Mouse (Mus musculus): ENCODE data around the gene Amer3. TPM values are rescaled to one million over a fixed set of nuclear protein-coding genes. Genes with fewer than 3 reads are reported as not detected.

Gene Amer3
- polyA plus RNA-seq, 1 experiment: not detected

GRCm38 (mm10) chr1:34553690-34554089 lies 25.8 kb upstream of the Amer3 start:
- TF ChIP-seq CEBPB (IDR thresholded peaks at IDR 0.05; ENCODE audit: low read depth) (no peak), FOSL1 (IDR thresholded peaks at IDR 0.05; ENCODE audit: insufficient read depth, low read length, poor library complexity, severe bottlenecking) (no peak), USF1 (IDR thresholded peaks at IDR 0.05; ENCODE audit: low read depth) (no peak), MYOG (IDR thresholded peaks at IDR 0.05; ENCODE audit: control insufficient read depth, extremely low read depth, insufficient read length) (no peak), MAX (IDR thresholded peaks at IDR 0.05) (no peak), CTCF (IDR thresholded peaks at IDR 0.05; ENCODE audit: control insufficient read depth, insufficient read depth, insufficient read length) (no peak), MYOD1 (IDR thresholded peaks at IDR 0.05; ENCODE audit: control insufficient read depth, insufficient read length, low read depth) (no peak)
- Histone ChIP-seq H3K27me3 (ENCODE audit: control insufficient read depth, insufficient read depth, insufficient read length) (no peaks in the 10 kb centered on the region), H3ac (ENCODE audit: control insufficient read depth, insufficient read length, low read depth) (no peak overlapping the region), H3K4me3 (ENCODE audit: insufficient read depth, poor library complexity, severe bottlenecking) (no peak overlapping the region), H3K79me2 (ENCODE audit: control insufficient read depth, insufficient read depth) (no peaks in the 10 kb centered on the region), H3K79me3 (ENCODE audit: low read depth) (no peaks in the 10 kb centered on the region), H3K36me3 (ENCODE audit: control insufficient read depth, insufficient read depth) (no peaks in the 10 kb centered on the region)

- H3K27me3 ChIP-seq (ENCODE audit: control insufficient read depth, insufficient read depth, insufficient read length): no peaks in the 10 kb centered on the region
- TF ChIP-seq FOSL1 (IDR thresholded peaks at IDR 0.05; ENCODE audit: insufficient read depth, low read length, poor library complexity, severe bottlenecking) (no peak), MAX (IDR thresholded peaks at IDR 0.05) (no peak), CTCF (IDR thresholded peaks at IDR 0.05; ENCODE audit: control insufficient read depth, insufficient read depth, insufficient read length) (no peak), MYOG (IDR thresholded peaks at IDR 0.05; ENCODE audit: control insufficient read depth, extremely low read depth, insufficient read length) (no peak), CEBPB (IDR thresholded peaks at IDR 0.05; ENCODE audit: low read depth) (no peak)
- H3ac ChIP-seq (ENCODE audit: control insufficient read depth, insufficient read length, low read depth): no peak overlapping the region
- no peaks in the 10 kb centered on the region for H3K36me3 ChIP-seq (ENCODE audit: control insufficient read depth, insufficient read depth)
- H3K79me3 ChIP-seq (ENCODE audit: low read depth): no peaks in the 10 kb centered on the region
- H3K4me3 ChIP-seq (ENCODE audit: insufficient read depth, poor library complexity, severe bottlenecking): no peak overlapping the region
- H3K79me2 ChIP-seq (ENCODE audit: control insufficient read depth, insufficient read depth): no peaks in the 10 kb centered on the region
These were observed 25.2 kb upstream of the Amer3 start for GRCm38 (mm10) chr1:34554275-34554674.

- no peak for TF ChIP-seq MAX (IDR thresholded peaks at IDR 0.05)
- TF ChIP-seq FOSL1 (IDR thresholded peaks at IDR 0.05; ENCODE audit: insufficient read depth, low read length, poor library complexity, severe bottlenecking): no peak
- no peak for TF ChIP-seq USF1 (IDR thresholded peaks at IDR 0.05; ENCODE audit: low read depth)
- TF ChIP-seq MYOG (IDR thresholded peaks at IDR 0.05; ENCODE audit: control insufficient read depth, extremely low read depth, insufficient read length): no peak
- no peak for TF ChIP-seq MYOD1 (IDR thresholded peaks at IDR 0.05; ENCODE audit: control insufficient read depth, insufficient read length, low read depth)
- TF ChIP-seq CEBPB (IDR thresholded peaks at IDR 0.05; ENCODE audit: low read depth): no peak
- TF ChIP-seq CTCF (IDR thresholded peaks at IDR 0.05; ENCODE audit: control insufficient read depth, insufficient read depth, insufficient read length): no peak
- no peak within 1 kb of the TSS for H3K4me3 ChIP-seq (ENCODE audit: insufficient read depth, poor library complexity, severe bottlenecking)
These were observed 18.6 kb upstream of the Amer3 start, which contains the start of gene Prss40 for GRCm38 (mm10) chr1:34560843-34561242. Prss40 (minus strand) TSS chr1:34560943.

GRCm38 (mm10) chr1:34564383-34565045 lies 14.9 kb upstream of the Amer3 start:
- Histone ChIP-seq H3K79me3 (ENCODE audit: low read depth) (no peaks in the 10 kb centered on the region), H3ac (ENCODE audit: control insufficient read depth, insufficient read length, low read depth) (no peak overlapping the region), H3K4me3 (ENCODE audit: insufficient read depth, poor library complexity, severe bottlenecking) (no peak overlapping the region), H3K36me3 (ENCODE audit: control insufficient read depth, insufficient read depth) (no peaks in the 10 kb centered on the region), H3K27me3 (ENCODE audit: control insufficient read depth, insufficient read depth, insufficient read length) (no peaks in the 10 kb centered on the region), H3K79me2 (ENCODE audit: control insufficient read depth, insufficient read depth) (no peaks in the 10 kb centered on the region)
- TF ChIP-seq MYOG (IDR thresholded peaks at IDR 0.05; ENCODE audit: control insufficient read depth, extremely low read depth, insufficient read length) (no peak), FOSL1 (IDR thresholded peaks at IDR 0.05; ENCODE audit: insufficient read depth, low read length, poor library complexity, severe bottlenecking) (no peak), MAX (IDR thresholded peaks at IDR 0.05) (no peak), CTCF (IDR thresholded peaks at IDR 0.05; ENCODE audit: control insufficient read depth, insufficient read depth, insufficient read length) (no peak), CEBPB (IDR thresholded peaks at IDR 0.05; ENCODE audit: low read depth) (no peak), USF1 (IDR thresholded peaks at IDR 0.05; ENCODE audit: low read depth) (no peak), MYOD1 (IDR thresholded peaks at IDR 0.05; ENCODE audit: control insufficient read depth, insufficient read length, low read depth) (no peak)

More at GRCm38 (mm10) chr1:34560843-34561242, 18.6 kb upstream of the Amer3 start, which contains the start of gene Prss40:
- H3K36me3 ChIP-seq (ENCODE audit: control insufficient read depth, insufficient read depth): no peaks in the 10 kb centered on the region
- H3K79me2 ChIP-seq (ENCODE audit: control insufficient read depth, insufficient read depth): no peaks in the 10 kb centered on the region
- H3ac ChIP-seq (ENCODE audit: control insufficient read depth, insufficient read length, low read depth): no peak within 1 kb of the TSS
- H3K27me3 ChIP-seq (ENCODE audit: control insufficient read depth, insufficient read depth, insufficient read length): no peaks in the 10 kb centered on the region
- H3K79me3 ChIP-seq (ENCODE audit: low read depth): no peaks in the 10 kb centered on the region

- no peak for TF ChIP-seq FOSL1 (IDR thresholded peaks at IDR 0.05; ENCODE audit: insufficient read depth, low read length, poor library complexity, severe bottlenecking)
- TF ChIP-seq MYOD1 (IDR thresholded peaks at IDR 0.05; ENCODE audit: control insufficient read depth, insufficient read length, low read depth): no peak
- TF ChIP-seq USF1 (IDR thresholded peaks at IDR 0.05; ENCODE audit: low read depth): no peak
- no peak for TF ChIP-seq MAX (IDR thresholded peaks at IDR 0.05)
- no peak for TF ChIP-seq CTCF (IDR thresholded peaks at IDR 0.05; ENCODE audit: control insufficient read depth, insufficient read depth, insufficient read length)
- no peak for TF ChIP-seq CEBPB (IDR thresholded peaks at IDR 0.05; ENCODE audit: low read depth)
- TF ChIP-seq MYOG (IDR thresholded peaks at IDR 0.05; ENCODE audit: control insufficient read depth, extremely low read depth, insufficient read length): no peak
- no peaks in the 10 kb centered on the region for H3K79me2 ChIP-seq (ENCODE audit: control insufficient read depth, insufficient read depth)
- no peaks in the 10 kb centered on the region for H3K79me3 ChIP-seq (ENCODE audit: low read depth)
- no peaks in the 10 kb centered on the region for H3K27me3 ChIP-seq (ENCODE audit: control insufficient read depth, insufficient read depth, insufficient read length)
- H3ac ChIP-seq (ENCODE audit: control insufficient read depth, insufficient read length, low read depth): no peak overlapping the region
- H3K4me3 ChIP-seq (ENCODE audit: insufficient read depth, poor library complexity, severe bottlenecking): no peak overlapping the region
- H3K36me3 ChIP-seq (ENCODE audit: control insufficient read depth, insufficient read depth): no peaks in the 10 kb centered on the region
These were observed 11.3 kb upstream of the Amer3 start for GRCm38 (mm10) chr1:34568120-34568519.

All from C2C12 (cell line).